Mouse (Mus musculus) testis, adult 2 months (tissue): ENCODE measurements around the gene Ngef. TPM values are rescaled to one million over a fixed set of nuclear protein-coding genes. Genes with fewer than 3 reads are reported as not detected.

Experiments
- H3K27ac ChIP-seq: fragments of 200-500 bp; 2 replicates; pipeline ENCODE4 v1.5.1; 2012; ENCODE audit warnings: low read depth, low read length; ENCODE audit not compliant: control insufficient read depth, insufficient read depth
- H3K27me3 ChIP-seq: fragments of 200-500 bp; 2 replicates; pipeline ENCODE4 v1.6.1; 2012; ENCODE audit warnings: mild to moderate bottlenecking, low read length, moderate library complexity; ENCODE audit not compliant: control insufficient read depth, insufficient read depth
- H3K36me3 ChIP-seq: fragments of 200-500 bp; 2 replicates; pipeline ENCODE4 v1.6.1; 2012; ENCODE audit warnings: mild to moderate bottlenecking, low read length; ENCODE audit not compliant: control insufficient read depth, insufficient read depth
- H3K4me1 ChIP-seq: fragments of 200-500 bp; 2 replicates; pipeline ENCODE4 v1.6.1; 2012; ENCODE audit warnings: low read length; ENCODE audit not compliant: control insufficient read depth, insufficient read depth
- H3K4me3 ChIP-seq: fragments of 200-500 bp; 2 replicates; pipeline ENCODE4 v1.5.1; 2012; ENCODE audit warnings: low read depth, mild to moderate bottlenecking, low read length, moderate library complexity, mixed read lengths; ENCODE audit not compliant: control insufficient read depth
- CTCF ChIP-seq: fragments of 200-500 bp; IDR thresholded peaks from 2 replicates; pipeline ENCODE4 v1.5.1; 2012; ENCODE audit warnings: low read depth, mild to moderate bottlenecking, inconsistent platforms, low read length, moderate library complexity; ENCODE audit not compliant: control insufficient read depth, insufficient read depth, insufficient replicate concordance
- POLR2A ChIP-seq: fragments of 200-500 bp; IDR thresholded peaks from 2 replicates; pipeline ENCODE4 v1.6.1; 2012; ENCODE audit warnings: low read depth, mild to moderate bottlenecking, inconsistent platforms, low read length, moderate library complexity; ENCODE audit not compliant: control insufficient read depth
- polyA plus RNA-seq: library from polyadenylated mRNA; depleted of rRNA; stranded (reverse); fragments of >200 nt; gene quantifications from 2 replicates; pipeline ENCODE4 v1.2.3, GENCODE M21; 2012

Gene Ngef
- polyA plus RNA-seq, 1 experiment: 0.89 TPM

DNA sequence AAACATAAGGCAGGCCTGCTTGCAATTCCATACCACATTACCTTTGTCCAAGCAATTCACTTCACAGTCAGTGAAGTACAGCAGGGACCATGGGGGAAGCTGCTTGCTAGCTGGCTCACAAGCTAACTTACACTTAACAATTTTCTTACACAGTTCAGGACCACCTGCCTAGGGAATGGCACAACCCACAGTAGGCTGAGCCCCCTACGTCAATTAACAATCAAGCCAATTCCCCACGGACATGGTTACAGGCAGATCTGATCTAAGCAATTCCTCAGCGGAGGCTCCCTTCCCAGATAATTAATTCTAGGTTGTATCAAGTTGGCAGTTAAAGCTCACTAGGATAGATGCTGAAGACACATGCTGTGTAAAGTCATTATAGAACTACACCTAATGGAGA lies 10.7 kb downstream of the Ngef start:
- Histone ChIP-seq H3K27ac (no peak overlapping the region), H3K4me3 (no peak overlapping the region), H3K27me3 (no peaks in the 10 kb centered on the region), H3K4me1 (no peaks in the 10 kb centered on the region), H3K36me3 (no peaks in the 10 kb centered on the region)
- no peak for TF ChIP-seq CTCF
- no peak for TF ChIP-seq POLR2A

DNA sequence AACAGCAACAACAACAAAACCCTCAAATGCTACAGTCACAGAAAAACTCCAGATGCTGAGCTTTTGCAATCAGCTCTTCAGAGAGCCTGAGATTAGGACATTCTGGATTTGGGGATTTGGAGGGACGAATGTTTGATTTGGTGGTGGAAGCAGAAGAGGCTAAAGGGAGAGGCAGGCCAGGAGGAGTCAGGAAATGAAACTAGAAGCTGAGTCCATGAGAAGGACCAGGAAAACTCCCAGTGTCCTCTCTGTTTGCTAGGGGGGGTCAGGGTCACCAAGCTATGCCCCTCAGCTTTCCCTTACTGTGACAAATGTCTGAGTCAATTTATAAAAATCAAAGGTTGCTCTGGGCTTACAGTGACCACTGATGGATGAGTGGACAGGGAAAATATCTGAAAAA lies 20.1 kb downstream of the Ngef start:
- TF ChIP-seq POLR2A (no peak), CTCF (no peak)
- H3K36me3 ChIP-seq: no peaks in the 10 kb centered on the region
- no peaks in the 10 kb centered on the region for H3K27me3 ChIP-seq
- H3K4me1 ChIP-seq: peaks cover 13% of the 10 kb centered on the region
- H3K4me3 ChIP-seq: no peak overlapping the region
- H3K27ac ChIP-seq: no peak overlapping the region

DNA sequence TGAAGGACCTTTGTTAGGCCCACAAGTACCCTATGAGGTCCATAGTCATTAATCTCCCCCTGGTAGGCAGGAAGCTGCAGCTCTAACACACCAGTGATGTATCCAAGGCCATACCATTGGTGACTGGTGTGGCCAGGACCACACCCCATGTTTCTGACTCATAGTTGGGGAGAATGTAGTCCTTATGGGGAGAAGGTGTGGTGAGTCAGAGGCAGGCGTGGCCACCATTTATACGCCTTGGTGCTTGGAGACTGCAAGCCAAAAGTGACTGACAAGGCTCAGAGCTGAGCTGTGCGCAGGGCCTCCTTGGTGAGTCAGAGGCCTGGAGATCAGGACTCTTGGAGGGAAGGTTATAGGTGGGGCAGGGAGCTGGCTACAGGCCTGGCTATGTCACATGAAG lies 22.7 kb downstream of the Ngef start:
- H3K4me1 ChIP-seq: peaks cover 13% of the 10 kb centered on the region
- no peaks in the 10 kb centered on the region for H3K27me3 ChIP-seq
- peak overlapping the region; percentile 68; the same call in 1 of the 2 replicates for H3K27ac ChIP-seq
- peak overlapping the region; percentile 73 for H3K4me3 ChIP-seq
- no peak for TF ChIP-seq CTCF
- TF ChIP-seq POLR2A: peak; percentile 30; the same call in 1 of the 2 replicates
- no peaks in the 10 kb centered on the region for H3K36me3 ChIP-seq

DNA sequence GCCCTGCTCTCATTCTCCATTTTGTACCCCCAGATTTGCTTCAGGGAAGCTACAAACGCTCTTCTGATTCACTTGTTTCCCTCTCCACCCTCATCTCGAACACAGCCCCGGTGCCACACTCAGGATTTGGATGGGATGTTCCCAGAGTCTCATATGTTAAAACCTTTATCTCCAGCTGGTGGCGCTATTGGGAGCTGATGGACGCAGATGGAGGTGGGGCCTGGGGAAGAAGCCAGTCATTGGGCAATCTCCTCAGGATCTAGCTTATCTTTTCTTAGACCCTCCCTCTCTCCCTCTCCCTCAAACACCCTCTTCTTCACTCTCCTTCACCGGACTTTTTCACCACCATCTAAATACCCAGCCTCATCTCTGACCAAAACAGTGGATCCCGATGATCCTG lies 32.1 kb downstream of the Ngef start:
- no peak overlapping the region for H3K27ac ChIP-seq
- H3K4me1 ChIP-seq: no peaks in the 10 kb centered on the region
- no peak for TF ChIP-seq POLR2A
- peak; percentile 70 for TF ChIP-seq CTCF
- no peaks in the 10 kb centered on the region for H3K27me3 ChIP-seq
- peak overlapping the region; percentile 47; the same call in 1 of the 2 replicates for H3K4me3 ChIP-seq
- no peaks in the 10 kb centered on the region for H3K36me3 ChIP-seq

DNA sequence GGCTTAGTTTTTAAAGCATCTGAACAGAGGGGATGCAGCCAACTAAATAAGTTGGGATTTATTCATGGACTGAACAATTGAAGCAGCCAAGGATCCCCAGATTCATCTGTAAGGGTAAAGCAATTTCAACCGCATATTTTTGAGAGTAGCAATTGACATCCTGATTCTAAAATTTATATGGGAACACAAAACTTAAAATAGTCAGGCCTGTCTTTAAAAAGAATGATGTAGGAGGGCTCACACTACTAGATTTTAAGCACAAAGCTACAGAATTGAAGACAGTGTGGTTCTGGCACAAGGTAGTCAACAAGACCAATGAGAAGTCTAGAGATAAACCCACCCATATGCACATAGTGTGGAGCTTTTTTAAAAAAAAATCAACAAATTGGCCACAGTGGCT lies 36.7 kb downstream of the Ngef start:
- Histone ChIP-seq H3K36me3 (no peaks in the 10 kb centered on the region), H3K4me1 (peaks cover 2% of the 10 kb centered on the region; the same call in 1 of the 2 replicates), H3K4me3 (no peak overlapping the region), H3K27ac (no peak overlapping the region), H3K27me3 (no peaks in the 10 kb centered on the region)
- TF ChIP-seq POLR2A (no peak), CTCF (no peak)

DNA sequence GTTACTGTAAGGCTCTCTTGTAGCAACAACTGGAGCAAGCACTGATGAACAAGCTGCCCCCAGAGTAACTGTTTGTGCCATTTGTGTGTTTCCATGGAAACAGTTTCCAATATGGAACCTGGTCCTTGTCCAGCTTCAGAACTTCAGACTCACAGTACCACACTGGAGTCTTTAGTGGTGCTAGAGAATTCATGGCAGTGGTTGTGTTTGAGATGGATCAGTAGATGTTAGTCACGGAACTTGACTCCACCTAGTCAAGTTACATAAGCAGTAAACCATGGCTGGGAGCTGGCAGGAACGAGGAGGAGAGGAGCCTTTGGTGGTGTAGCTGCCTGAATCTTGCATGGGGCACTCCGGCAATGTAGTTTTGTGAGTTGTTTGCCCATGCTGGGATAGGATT lies 39.6 kb downstream of the Ngef start:
- H3K4me1 ChIP-seq: peaks cover 2% of the 10 kb centered on the region; the same call in 1 of the 2 replicates
- H3K27ac ChIP-seq: no peak overlapping the region
- H3K4me3 ChIP-seq: no peak overlapping the region
- no peaks in the 10 kb centered on the region for H3K27me3 ChIP-seq
- no peaks in the 10 kb centered on the region for H3K36me3 ChIP-seq
- TF ChIP-seq POLR2A (no peak), CTCF (no peak)

DNA sequence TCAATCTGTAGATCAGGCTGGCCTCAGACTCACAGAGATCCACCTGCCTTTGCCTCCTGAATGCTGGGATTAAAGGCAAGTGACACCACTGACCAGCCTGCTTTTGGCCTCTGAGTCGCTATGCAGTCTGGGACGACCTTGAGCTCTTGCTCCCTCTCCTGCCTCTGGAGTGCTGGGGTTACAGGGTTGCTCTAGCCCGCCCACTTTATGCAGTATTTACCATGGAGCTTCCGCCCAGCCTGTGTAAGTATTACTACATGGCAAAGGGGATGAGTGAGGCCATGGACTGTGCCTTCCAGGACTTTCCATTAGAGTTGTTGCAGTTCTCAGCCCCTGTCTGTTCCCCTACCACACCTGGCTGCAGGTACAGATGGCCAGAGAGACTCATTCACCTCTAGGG lies 41.3 kb downstream of the Ngef start:
- Histone ChIP-seq H3K27me3 (no peaks in the 10 kb centered on the region), H3K36me3 (no peaks in the 10 kb centered on the region), H3K27ac (no peak overlapping the region), H3K4me1 (peaks cover 2% of the 10 kb centered on the region; the same call in 1 of the 2 replicates), H3K4me3 (no peak overlapping the region)
- no peak for TF ChIP-seq CTCF
- no peak for TF ChIP-seq POLR2A

DNA sequence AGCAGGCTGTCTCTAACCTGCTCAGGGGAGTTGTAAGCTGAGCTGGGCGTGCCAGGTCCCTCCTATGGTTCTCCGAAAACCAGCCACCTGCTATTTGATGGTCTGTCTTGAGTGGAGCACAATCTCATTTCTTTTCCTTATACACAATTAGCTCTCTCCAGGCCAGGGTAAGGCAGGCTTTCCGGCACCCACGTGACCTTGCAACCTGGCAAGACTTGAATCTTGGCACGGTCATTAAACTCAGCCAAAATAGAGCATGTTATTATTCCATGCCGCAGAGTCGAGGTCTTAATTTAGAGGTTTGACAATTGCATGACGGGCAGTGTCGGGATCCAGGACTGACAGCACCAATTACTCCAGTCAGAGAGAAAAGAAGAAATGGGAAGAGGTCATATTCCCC lies 46.5 kb downstream of the Ngef start:
- TF ChIP-seq CTCF: no peak
- no peak for TF ChIP-seq POLR2A
- no peaks in the 10 kb centered on the region for H3K4me1 ChIP-seq
- H3K27me3 ChIP-seq: no peaks in the 10 kb centered on the region
- no peak overlapping the region for H3K4me3 ChIP-seq
- H3K36me3 ChIP-seq: no peaks in the 10 kb centered on the region
- no peak overlapping the region for H3K27ac ChIP-seq
